Mouse (Mus musculus) splenic B cell, adult 2 months (primary cell): Measurements from ENCODE around the gene Zfp64.

Experiments used
- DNase-seq: peaks from one replicate; pipeline ENCODE4 v3.0.0-alpha.2; 2011; ENCODE audit warnings: low read depth, low spot score
- H3K27me3 ChIP-seq: 2 replicates; pipeline ENCODE4 v1.6.1; 2012; ENCODE audit warnings: mild to moderate bottlenecking, low read length, moderate library complexity, mixed read lengths; ENCODE audit not compliant: control insufficient read depth, poor library complexity, insufficient read depth, severe bottlenecking
- H3K36me3 ChIP-seq: 2 replicates; pipeline ENCODE4 v1.6.1; 2012; ENCODE audit warnings: mild to moderate bottlenecking, low read length, moderate library complexity, mixed read lengths; ENCODE audit not compliant: control insufficient read depth, poor library complexity, insufficient read depth, severe bottlenecking

The Zfp64 gene

DNA sequence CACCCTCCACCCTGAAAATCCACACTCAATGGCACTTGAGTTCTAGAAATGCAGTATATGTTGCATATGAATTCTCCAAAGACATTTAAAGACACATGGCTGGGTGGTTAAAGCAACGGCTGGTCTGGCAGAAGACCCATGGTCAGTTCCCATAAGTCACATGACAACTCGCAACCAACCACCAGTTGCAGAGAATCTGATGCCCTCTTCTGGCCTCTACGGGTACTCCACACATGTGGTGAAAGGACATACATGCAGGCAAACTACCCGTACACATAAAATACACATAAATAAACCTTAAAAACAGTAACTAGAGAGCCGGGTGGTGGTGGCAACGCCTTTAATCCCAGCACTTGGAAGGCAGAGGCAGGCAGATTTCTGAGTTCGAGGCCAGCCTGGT is 60.6 kb downstream of the Zfp64 start:
- no peak for DNase-seq

DNA sequence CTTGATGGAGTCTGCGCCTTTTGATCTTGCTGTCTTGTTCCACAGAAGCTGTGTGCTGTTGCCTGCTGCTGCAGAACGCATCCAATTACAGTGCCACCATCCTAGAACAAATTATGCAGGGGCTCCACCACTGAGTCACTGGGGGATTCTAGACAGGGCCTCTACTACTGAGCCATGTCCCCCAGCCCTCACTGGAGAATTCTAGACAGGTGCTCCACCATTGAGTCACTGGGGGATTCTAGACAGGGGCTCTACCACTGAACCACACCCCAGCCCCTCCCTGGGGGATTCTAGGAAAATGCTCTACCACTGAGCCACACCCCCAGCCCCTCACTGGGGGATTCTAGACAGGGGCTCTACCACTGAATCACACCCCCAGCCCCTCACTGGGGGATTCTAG is 63.3 kb downstream of the Zfp64 start:
- H3K27me3 ChIP-seq: no peaks in the 10 kb centered on the region
- no peak for DNase-seq
- H3K36me3 ChIP-seq: no peaks in the 10 kb centered on the region

More for the DNA sequence above, 60.6 kb downstream of the Zfp64 start:
- no peaks in the 10 kb centered on the region for H3K27me3 ChIP-seq
- no peaks in the 10 kb centered on the region for H3K36me3 ChIP-seq

DNA sequence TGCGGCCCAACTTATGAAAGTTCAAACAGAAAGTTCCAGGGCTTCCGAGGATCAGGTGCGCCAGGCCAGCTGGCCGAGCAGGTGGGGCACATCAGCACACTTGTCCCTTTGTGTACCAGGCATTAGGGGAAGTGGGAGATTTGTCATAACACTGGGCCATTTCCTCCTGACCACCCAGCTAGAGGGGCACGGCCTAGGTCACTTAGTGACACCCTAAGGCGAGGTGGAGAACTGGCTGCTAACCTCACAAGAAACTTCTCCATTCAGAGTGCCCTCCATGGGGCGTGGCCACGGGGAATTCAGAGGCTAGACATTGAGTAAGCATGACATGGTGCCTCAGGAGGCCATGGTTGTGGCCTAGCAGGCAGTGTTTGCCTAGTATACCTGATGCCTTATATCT is 70.7 kb downstream of the Zfp64 start:
- DNase-seq: no peak
- H3K36me3 ChIP-seq: no peaks in the 10 kb centered on the region
- no peaks in the 10 kb centered on the region for H3K27me3 ChIP-seq

DNA sequence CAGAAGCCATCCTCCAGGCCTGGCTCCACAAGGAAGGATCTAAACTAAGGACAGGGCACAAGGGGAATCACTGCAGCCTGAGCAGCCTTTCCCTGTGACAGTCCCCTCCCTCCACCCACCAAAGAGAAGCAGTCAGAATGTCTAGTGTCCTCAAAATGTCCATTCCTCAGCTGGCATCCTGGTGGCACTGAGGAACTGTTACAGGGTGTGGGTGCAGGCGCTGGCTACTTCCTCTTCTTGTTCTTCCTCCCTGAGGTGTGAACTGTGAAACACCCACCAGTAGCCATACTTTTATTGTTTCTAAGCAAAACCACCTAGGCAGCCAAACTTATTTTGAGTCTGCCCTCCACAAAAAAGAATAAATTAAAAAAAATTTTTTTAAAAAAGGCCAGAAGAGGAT is 72.4 kb downstream of the Zfp64 start:
- DNase-seq: peak; percentile 9

DNA sequence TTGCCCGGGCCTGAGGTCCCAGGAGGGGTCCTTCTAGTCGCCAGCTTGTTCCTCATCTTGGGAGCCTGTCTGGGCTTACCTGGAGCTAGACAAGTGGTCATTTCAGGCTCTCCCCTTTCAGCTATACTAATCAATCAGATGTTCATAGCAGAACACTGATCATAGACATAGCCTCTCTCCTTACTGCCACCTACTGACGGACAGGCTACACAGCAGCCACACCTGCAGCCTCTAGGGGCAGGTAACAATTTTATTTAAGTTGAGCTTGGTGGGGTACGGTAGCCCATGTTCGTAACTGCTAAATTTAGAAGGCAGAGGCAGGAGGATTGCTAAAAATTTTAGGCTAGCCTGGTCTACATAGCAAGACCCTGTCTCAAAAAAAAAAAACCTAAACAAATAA is 73.5 kb downstream of the Zfp64 start:
- no peaks in the 10 kb centered on the region for H3K27me3 ChIP-seq
- H3K36me3 ChIP-seq: no peaks in the 10 kb centered on the region
- DNase-seq: peak; percentile 42

More for the DNA sequence above, 72.4 kb downstream of the Zfp64 start:
- Histone ChIP-seq H3K27me3 (no peaks in the 10 kb centered on the region), H3K36me3 (no peaks in the 10 kb centered on the region)

DNA sequence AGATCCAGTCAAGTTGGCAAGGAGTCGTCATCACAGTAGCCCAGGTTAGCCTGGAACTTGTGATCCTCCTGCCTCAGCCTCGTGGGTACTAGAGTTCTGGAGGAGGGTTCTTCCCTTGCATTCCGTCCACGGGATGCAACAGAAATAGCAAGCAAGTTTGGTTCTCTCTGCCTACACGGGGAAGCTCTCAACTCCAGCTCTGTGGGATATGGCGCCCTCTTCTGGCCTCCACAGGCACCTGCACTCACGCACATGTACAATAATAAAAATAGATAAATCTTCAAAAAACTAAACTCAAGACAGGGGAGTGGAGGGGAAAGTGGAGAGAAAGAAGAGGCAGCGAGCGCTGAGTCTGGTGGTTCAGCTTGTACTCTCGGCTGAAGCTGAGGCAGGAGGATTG is 75.8 kb downstream of the Zfp64 start:
- Histone ChIP-seq H3K27me3 (no peaks in the 10 kb centered on the region), H3K36me3 (no peaks in the 10 kb centered on the region)
- no peak for DNase-seq

DNA sequence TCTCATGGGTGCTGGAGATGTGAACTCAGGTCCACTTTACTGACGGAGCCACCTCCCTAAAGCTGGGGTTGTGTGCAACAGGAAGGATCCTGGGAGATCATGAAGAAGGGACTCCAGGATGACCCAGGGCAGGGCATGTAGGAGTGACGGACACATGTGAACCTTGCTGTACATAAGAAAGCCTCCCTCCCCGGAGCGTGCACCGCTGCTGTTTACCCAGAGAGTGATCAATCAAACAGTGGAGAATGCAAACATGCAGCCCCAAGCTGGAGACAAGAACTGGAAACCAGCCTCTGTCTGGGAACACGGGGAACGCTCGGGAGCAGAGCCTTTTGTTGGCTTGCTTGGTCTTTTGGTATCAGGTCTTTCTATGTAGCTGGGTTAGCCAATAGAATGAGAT is 76.7 kb downstream of the Zfp64 start:
- DNase-seq: no peak
- H3K27me3 ChIP-seq: no peaks in the 10 kb centered on the region
- H3K36me3 ChIP-seq: no peaks in the 10 kb centered on the region

DNA sequence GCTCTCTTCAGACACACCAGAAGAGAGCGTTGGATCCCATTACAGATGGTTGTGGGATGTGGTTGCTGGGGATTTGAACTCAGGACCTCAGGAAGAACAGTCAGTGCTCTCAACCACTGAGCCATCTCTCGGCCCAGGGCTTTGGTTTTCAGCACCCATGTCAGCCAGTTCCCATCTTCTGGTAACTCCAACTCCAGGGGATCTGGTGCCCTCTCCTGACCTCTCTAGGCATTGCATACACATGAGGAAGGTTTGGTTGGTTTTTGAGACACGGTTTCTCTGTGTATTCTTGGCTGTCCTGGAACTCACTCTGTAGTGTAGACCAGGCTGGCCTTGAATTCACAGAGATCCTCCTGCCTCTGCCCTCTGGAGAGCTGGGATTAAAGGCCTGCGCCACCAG is 77.2 kb downstream of the Zfp64 start:
- Histone ChIP-seq H3K36me3 (no peaks in the 10 kb centered on the region), H3K27me3 (no peaks in the 10 kb centered on the region)
- no peak for DNase-seq

DNA sequence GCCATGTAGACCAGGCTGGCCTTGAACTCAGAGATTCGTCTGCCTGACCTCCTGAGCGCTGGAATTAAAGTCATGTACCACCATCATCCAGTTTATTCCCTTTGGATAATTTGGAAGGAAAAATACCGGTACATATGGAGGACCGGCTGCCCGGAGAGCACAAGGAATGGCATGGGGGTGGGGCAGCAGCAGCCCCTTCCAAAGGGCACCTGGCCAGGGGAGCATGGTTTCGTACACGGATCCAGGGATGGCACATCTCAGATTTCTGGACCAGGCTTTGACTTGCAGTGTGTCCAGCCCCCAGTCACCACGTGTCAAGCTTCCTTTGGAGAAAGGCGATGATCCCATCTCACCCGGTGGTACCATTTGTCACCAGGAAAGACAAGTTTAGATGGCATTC is 78.8 kb downstream of the Zfp64 start:
- DNase-seq: no peak
- no peaks in the 10 kb centered on the region for H3K36me3 ChIP-seq
- H3K27me3 ChIP-seq: no peaks in the 10 kb centered on the region

DNA sequence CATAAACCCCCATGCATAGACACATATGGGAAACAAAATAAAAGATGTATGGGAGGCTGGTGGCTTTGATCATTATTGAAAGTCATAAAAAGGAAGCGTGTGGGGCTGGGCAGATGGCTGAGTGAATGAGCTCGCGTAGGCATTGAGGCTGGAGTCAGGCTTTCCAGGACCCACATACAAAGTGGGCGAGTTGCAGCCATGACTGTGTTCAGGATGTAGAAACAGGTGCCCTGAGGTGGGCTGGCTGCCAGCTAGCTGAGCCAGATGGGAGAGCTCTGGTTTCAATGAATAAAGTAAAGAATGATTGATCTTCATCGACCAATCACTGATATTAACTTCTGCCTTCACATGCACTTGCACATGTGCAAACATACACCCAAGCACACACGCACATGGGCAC is 80.9 kb downstream of the Zfp64 start:
- Histone ChIP-seq H3K27me3 (no peaks in the 10 kb centered on the region), H3K36me3 (no peaks in the 10 kb centered on the region)
- DNase-seq: no peak

DNA sequence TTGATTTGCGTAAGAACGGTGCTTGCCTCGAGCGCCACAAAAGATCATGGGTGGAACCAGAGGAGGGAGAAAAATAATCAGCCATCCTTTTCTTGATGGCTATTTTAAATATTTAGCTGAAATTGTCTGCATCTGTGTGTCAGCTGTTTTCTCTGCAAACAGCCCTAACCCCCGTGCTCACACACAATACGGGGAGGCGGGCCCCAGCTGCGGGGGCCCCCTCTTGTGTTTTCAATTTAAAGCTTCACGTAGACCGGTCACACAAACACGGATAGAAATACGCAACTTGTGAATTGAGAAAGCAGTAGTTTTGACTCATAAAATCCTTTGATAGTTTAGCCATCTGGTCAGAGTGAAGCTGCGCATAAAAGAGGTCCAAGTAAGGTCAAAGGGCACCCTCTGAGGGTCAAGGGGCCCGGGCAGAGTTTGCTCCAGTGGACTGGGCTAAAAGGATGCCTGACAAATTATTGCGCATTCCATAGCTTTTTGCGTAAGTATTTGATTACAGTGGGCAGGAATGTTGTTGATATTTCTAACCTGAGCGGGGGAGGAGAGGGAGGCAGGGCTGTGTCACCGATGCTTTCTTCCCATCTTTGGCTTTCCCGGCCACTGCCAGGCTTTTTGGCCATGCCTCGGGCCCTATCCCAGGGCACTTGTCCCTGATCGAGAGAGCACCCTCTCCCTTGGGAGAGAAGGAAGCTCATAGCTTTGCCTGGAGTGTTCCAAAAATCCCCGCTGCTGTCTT is 83.4 kb downstream of the Zfp64 start:
- DNase-seq: no peak
- Histone ChIP-seq H3K27me3 (no peaks in the 10 kb centered on the region), H3K36me3 (no peaks in the 10 kb centered on the region)

DNA sequence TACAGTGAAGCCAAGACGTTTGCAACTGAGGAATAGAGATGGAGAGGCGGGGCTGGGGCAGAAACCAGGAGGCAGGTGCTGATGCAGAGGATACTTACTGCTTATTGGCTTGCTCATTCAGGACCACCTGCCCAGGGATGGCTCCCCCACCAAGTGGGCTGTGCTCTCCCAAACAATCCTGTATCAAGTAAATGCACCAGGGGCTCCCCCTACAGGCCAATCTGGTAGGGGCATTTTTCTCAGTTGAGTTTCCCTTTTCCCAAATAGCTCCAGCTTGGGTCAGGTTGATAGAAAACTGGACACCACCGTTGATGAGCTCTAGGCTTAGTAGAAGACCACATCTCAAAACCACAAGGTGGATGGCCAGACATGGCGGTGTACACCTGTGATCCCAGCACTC is 84.9 kb downstream of the Zfp64 start:
- no peaks in the 10 kb centered on the region for H3K36me3 ChIP-seq
- H3K27me3 ChIP-seq: no peaks in the 10 kb centered on the region
- DNase-seq: no peak

DNA sequence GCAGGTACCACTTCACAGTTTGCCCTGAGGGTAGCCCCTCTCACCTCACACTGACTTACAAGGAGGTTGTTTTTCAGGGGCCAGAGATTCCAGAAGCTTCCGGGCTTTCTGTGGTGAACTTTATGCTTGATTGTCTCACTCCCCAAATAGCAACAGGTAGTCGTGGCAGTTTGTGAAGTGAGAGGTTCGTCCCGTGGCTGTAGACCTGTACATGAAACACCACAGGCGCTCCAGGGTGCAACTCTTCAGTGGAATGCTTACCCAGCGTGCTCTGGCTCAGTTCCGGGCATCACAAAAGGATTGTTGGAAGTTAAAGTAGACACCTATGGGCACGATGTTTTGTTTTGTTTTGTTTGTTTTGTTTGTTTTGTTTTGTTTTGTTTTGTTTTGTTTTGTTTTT is 88.4 kb downstream of the Zfp64 start:
- no peaks in the 10 kb centered on the region for H3K27me3 ChIP-seq
- no peak for DNase-seq
- no peaks in the 10 kb centered on the region for H3K36me3 ChIP-seq

DNA sequence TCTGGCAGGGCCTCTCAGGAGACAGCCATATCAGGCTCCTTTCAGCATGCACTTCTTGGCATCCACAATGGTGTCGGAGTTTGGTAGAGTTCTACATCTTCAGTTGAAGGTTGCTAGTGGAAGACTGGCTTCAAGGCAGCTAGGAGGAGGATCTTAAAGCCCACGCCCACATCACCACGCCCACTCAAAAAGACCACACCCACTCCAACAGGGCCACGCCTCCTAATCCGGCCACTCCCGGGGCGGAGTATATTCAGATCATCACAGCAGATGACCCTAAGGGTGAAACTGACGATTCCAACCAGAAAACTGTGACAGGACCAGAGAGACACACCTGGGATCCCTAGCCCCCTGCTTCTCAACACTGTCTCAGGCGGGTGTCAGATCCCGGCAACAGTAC is 89.0 kb downstream of the Zfp64 start:
- no peak for DNase-seq
- no peaks in the 10 kb centered on the region for H3K27me3 ChIP-seq
- H3K36me3 ChIP-seq: no peaks in the 10 kb centered on the region

DNA sequence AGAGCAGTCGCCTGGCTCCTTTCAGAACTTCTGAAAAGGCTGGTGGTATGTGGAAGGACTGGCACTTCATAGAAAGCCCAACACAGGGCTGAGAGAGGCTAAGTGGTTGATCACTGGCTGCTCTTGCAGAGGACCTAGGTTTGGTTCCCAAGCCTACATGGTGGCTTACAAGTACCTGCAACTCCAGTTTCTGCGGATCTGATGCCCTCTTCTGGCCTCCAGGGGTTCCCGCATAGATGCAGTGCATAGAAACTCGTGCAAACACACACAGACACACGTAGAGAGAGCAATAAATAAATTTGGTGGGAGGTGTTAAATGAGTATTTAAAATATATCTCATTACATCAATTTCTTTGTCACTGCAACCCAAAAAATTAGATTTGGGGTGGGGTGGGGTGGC is 90.5 kb downstream of the Zfp64 start:
- DNase-seq: no peak
- no peaks in the 10 kb centered on the region for H3K27me3 ChIP-seq
- H3K36me3 ChIP-seq: no peaks in the 10 kb centered on the region

DNA sequence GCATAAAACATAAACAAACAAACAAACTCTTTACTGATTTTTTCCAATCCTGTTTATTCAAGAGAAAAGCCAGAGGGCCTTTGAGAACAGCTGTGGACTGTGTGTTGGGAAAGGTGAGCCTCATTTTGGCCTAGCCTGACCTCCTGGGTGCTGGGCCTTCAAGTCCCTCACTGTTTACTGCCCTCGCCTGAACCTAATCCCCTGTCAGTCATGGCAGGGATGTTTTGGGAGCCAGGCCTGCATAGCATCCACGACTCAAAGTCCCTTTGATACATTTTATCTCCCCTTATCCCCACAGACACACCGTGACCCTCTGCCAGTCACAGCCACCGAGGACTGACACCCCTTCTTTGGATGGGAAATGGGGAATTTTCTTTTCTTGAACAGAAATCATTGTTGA is 92.7 kb downstream of the Zfp64 start:
- Histone ChIP-seq H3K27me3 (no peaks in the 10 kb centered on the region), H3K36me3 (no peaks in the 10 kb centered on the region)
- DNase-seq: no peak
